Mouse (Mus musculus) megakaryocyte-erythroid progenitor cell, adult 5-6 weeks (primary cell): ENCODE results near the gene Nipa1. TPM values are rescaled to one million over a fixed set of nuclear protein-coding genes. Genes with fewer than 3 reads are reported as not detected.
"Not testable (repeated sequence)": the region's sequence is repeated elsewhere in the genome, so short reads cannot be mapped to it uniquely, and the experiment has no call there.

Source experiments
- ATAC-seq: replicated peaks from 2 replicates; pipeline ENCODE4 v1.8.0; 2016; ENCODE audit warnings: mild to moderate bottlenecking, inconsistent platforms; ENCODE audit not compliant: severe bottlenecking, poor library complexity, low FRiP score, low TSS enrichment
- total RNA-seq, 2 experiments: library from RNA; stranded (forward) in 1 of 2; stranded (reverse) in 1 of 2; fragments of 200-1000, 215-1000 nt in 1 of 2; fragments of >200 nt in 1 of 2; fragmentation: Nextera tagmentation in 1 of 2; gene quantifications; 2 replicates each; pipeline ENCODE4 v1.2.3; 2014 to 2017

The Nipa1 gene
- total RNA-seq (2014; fragmentation: Nextera tagmentation) (12.6 and 16.9 TPM in 2 replicates), total RNA-seq (2017) (25.5 and 31.7 TPM in 2 replicates)

DNA sequence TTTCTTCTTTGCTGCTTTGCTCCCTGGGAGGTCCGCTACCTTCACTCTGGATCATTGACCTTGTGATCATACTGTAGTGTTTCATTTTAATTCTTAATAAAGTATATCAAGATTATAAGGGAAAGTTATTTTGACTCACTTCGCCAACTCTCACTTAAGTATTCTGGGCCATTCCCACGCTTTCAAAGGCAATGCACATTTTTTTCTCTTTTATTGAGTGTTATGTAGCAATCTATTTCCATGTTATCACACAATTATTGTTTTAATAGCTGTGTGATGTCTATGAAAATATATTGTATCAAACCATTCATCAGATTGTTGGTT, at the start of gene Nipa1:
Nipa1 (minus strand) TSS at position 25 of the 324 bp plus-strand sequence.
- ATAC-seq = no peak

DNA sequence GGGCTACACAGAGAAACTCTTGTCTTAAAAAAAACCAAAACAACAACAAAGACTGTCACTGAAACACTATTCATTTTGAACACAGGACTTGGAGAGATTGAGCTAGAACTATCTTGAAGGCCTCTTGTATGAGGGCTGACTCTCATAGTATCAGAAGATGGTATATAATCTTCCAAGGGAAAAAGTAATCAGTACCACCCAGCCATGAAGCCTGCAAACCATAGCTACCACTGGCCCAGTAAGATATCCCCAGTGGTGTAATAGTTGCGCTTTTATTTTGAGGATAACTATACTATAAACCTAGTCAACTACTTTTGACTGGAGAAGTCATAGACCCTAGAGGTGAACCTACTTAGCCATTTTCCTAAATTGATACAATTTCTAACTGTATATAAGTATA, 46.9 kb upstream of the Nipa1 start:
- ATAC-seq = no peak

DNA sequence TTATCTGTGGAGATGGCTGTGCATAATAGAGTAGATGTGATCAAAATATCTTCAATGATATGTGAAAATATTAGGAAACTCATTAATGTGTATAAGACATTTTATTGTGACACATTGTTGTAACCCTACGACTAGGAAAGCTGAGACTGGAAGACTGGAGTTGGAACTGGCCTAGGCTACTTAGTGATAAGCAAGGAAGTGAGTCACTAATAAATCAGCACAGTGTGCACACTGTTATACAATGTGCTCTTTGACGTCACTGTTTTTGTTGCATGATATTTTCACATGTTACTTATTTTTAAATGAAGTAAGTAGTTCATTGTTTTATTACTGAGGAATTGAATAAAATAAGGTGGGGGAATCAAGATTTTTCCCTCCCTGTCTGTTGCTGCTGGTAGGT, 46.4 kb upstream of the Nipa1 start:
- ATAC-seq = no peak

DNA sequence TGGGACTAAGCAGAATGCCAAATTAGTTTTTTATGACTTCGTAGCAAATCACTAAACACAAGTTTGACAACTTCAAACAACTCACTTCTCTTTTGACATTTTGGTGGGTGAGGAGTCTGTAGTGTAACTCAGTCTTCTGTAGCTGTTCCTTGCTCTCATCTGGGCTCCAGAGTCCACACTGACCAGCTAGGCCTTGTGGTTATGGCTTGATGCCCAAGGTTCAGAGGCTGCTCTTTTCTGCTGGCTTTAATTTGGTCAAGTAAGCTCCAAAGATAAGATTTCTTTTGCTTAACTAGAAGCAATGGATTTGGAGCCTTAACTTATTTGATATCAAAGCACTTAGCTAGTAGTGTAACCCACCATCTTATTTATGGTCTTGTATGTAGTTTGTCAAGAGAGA, 45.1 kb upstream of the Nipa1 start:
- ATAC-seq = no peak

DNA sequence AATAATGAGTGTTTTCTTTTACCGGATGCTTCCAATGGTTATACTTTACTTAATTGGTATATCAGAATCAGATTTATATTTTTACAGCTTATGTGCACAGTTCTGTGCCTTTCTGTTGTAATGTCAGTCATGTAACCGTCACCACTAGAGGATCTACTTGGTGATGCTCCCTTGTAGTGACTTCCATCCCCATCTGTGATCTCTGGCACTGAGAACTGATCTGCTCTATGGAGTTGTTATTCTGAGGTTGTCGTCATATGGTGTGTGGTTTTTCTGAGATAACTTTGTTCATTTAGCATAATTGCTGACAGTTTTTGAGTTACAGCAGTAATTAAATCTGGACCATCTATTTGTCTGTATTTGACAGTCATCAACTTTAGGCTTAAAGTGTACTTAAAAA, 35.6 kb upstream of the Nipa1 start:
- ATAC-seq = no peak

DNA sequence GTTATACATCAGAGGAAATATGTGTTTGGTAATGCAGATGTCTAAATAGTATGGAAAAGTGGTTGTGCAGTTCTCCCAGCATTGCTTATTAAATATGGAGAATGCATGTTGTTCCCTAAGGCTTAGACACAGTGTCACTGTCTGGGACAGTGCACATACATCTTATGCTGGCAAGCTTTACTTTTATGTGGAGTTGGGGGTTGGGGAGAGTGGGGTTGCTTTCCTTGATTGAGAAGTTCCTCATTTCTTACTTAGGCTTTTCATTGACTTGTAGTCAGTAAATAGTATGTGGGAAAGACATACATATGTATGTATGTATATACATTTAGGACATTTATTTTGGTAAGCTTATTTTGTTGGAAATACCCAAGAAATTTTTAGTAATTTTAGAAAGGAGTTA, 33.2 kb upstream of the Nipa1 start:
- ATAC-seq = no peak

DNA sequence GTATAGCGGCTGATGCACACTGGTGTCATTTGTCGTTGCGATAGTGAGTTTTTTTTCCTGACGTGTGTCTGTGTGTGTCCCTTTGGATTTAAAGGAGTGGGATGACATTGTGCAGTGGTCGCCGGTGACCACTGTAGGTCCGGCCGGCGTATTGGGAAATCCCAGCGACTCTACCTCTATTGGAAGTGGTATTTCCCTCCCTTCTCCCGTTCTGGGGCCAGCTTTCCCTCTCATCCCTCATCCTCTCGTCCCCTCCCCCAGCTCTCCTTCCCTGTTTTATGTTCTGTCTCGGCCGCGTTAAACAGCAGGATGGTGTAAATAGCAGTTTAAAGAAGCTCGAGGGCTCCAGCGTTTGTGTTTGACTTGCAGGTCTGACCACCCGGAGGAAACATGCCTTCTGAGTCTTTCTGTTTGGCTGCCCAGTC, 30.7 kb upstream of the Nipa1 start:
- no peak for ATAC-seq

DNA sequence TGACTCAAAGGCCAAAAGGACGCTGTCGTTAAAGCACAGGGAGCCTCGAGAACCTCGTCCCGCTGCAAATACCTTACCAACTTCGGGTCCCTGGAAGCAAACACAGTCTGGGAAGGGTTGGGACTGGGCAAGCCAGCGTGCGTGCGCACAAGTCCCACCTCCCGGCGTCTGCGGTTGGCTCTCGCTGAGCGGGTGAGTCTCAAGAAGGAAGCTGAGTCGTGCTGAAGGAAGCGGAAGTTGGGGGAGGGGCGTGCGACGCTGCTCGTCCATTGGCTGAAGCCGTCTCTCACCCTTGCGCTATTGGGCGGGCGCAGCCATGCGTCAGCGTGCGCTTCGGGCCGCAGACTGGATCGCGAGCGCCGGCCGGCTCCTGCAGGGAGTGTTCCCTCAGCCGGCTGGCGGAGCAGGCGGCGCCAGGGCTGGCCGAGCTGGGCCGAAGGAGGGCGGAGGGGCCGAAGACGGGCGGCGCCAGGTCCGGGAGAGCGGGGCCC, 30.1 kb upstream of the Nipa1 start, which contains the start of gene Herc2:
Herc2 (plus strand) TSS at position 366 of the 491 bp plus-strand sequence.
- peak; percentile 97 for ATAC-seq

DNA sequence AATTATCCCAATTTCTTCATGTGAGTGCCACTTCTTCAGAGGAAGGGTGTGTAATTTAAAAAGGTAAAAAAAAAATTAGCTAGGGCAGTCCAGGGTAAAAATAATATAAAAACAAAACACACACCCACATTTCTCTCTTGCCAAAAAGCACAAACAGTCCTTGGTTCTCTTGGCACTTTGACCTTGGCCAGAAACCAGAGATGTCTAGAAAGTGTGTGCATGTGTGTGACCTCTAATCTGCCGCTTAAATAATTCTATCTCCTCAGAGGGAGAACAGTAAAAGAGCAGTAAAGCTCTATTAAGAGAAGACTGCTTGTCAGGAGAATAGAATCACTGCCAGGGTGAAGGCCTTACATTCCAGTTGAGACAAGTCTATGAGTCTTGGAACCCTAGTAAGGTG, 27.4 kb upstream of the Nipa1 start:
- no peak for ATAC-seq

DNA sequence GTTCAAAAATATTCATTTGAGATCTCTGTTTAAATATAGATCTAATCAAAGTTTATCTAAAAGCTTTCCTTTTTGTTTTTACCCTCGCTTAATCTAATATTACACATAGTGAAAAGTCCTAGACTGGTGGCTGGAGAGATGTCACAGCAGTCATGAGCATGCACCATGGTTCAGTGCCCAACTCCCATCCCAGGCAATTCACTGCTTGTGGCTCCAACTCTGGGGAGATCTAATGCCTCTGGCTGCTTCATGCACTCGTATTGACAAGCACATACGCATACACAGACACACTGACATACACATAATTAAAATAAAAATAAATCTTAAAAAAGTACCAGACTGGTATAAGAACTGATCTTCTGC, 24.5 kb upstream of the Nipa1 start:
- ATAC-seq = 0 out of 2 replicates have a peak, but pooled peaks have one; percentile 51

DNA sequence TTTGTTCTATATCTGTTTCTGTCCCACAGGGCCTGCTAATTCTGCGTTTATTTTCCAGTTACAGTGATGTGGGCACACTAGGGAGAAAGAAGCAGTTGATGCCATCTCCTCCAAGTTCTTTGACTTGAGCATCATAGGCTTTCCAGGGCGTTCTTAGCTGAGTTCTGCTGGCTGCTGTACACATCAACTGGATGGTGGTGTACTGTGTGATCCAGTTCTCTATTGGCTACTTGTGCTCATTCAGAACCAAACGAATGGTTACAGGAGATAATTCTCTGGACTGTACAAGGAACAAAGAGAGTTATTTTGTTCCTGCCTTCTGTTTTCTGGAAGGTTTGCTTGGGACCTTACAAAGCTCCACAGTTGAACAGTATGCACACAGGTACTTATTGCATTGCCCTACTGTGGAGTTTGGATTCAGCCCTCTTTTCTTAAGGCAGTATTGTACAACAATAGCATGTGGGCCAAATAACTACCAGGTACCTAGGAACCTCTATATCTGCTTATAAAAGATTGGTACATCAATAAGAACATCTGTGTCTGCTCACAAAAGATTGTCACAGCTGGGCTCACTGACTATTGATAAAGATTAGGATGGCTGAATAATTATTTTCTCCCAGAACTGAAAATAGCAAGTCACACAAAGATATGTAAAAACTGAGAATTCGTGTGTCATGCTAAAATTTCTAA, 24.0 kb upstream of the Nipa1 start:
- ATAC-seq = peak; percentile 60

DNA sequence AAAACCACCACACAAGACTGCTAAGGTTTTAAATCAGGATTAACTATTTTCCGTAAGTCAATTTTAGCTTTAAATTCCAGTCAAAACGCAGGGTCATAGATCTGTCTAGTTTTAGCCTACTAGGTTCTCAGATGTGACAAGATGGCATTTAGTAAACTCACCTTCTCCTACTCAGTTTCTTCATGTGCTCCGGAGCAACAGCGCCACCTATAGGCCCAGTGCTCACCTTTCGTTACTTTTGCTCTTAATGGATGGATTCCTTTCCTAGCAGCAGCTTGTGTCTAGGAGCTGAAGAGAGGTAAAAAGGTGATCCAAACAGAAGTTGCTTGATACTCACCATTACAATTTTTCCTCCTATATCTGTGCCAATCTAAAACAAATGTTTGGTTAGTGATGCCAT, 22.6 kb upstream of the Nipa1 start:
- ATAC-seq = peak; percentile 90

DNA sequence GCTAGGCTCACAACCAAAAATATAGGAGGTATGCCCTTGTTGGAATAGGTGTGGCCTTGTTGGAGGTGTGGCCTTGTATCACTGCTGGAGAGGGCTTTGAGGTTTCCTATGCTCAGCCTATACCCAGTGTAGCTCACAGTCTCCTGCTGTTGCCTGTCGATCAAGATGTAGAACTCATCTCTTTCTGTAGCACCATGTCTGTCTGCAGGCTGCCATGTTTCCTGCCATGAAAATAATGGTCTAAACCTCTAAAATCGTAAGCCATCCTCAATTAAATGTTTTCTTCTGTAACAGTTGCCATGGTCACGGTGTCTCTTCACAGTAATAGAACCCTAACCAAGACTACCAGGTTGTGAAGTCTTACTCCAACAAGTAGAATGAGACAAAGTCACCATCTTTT, 3.8 kb upstream of the Nipa1 start:
- no peak for ATAC-seq

DNA sequence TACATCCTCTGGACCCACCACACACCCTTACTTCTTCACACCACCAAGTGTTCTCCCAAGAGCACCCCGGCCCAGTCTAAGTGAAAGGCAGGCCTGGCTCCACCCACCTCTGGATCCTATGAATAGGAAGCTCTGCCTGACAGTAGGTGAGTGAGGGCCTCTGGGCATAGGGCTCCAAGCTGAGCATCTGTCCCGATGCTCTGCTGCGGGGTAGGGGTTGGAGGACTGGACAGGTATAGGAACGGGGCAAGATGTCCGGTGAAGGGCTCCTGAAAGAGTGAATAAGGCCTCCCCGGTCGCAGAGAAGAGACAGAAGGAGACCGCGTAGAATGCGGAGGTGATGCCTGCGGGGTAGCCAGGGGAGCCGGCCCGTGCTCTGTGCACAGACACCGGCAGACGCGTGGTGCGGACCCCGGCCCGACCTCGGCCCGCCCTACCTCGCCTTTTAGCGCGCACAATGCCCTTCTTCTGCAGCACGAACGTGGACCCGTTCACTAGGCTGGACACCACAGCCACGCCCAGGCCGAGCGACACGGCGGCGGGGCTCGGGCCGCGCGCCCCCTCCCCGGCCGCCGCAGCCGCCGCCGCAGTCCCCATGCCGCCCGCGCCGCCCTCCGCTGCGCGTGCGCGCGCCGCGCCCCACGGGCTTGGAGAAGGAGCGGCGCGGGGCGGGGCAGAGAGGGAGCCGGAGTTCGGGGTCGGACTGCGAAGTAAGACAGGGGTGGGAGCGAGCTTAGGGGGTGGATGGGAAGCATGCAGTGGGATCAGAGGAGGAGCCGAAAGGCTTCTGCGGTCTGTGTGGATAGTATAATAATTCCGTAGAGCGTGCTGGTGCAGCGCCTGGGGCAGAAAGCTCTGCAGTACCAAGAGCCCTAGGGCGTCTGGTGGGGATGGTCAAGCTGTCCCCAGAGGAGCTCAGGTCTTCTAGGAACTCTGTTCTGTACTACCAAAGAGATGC, 503 bp downstream of the Nipa1 start:
- peak; percentile 50 for ATAC-seq

DNA sequence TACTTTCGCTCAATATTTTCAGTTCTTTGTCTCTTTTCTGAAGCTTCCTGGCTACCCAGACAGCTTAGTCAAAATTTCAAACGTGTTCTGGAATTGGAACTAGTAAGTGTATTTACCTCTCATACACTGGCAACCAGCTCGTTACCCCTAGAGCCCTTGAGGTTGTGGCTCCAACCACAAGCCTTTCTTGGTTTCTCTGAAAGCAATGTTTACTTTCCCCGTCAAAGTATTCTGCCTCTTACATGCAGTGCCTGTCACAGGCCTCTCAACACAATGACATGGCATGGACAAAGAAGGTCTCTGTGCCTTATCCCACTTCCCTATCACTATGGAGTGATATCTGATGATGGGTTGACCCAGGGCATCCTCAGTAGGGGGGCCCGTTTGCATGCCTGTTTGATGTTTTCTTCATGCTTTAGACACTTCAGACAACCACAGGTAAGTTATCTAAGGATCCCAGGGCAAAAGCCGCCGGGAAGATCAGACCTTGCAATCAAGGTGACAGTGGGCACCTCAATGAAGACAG, 1.2 kb downstream of the Nipa1 start:
- ATAC-seq = 0 out of 2 replicates have a peak, but pooled peaks have one; percentile 10

DNA sequence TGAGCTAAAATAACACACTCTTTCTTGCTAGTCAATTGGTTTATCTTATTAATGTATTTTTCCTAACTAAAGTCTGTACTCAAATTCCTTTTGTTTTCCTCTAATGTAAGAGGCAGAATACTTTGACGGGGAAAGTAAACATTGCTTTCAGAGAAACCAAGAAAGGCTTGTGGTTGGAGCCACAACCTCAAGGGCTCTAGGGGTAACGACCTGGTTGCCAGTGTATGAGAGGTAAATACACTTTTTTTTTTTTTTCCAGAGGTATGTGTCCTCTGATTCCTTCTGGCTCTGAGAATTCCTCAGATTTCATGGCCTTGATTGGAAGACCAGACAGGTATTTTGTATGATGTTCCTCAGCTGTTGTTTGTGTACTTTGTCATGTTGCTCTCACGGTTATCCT, 2.0 kb downstream of the Nipa1 start:
- no peak for ATAC-seq

DNA sequence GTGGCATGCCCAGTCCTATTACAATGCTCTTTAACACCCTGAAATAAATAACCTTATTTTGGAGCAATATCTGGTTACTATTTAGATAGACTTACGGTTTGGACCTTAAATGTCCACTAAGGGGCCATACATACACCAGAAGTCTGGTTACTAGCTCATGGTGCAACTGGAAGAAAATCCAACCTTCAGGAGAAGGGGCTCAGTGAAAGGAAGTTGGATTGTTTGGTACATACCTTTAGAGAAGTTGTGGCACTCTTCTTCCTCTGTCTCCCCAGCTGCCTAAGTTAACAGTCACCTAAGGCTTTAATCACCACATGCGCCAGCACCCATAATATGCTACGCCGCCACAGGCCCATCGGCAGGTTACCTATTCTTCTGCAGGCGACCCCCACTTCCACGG, 3.9 kb downstream of the Nipa1 start:
- ATAC-seq = no peak

DNA sequence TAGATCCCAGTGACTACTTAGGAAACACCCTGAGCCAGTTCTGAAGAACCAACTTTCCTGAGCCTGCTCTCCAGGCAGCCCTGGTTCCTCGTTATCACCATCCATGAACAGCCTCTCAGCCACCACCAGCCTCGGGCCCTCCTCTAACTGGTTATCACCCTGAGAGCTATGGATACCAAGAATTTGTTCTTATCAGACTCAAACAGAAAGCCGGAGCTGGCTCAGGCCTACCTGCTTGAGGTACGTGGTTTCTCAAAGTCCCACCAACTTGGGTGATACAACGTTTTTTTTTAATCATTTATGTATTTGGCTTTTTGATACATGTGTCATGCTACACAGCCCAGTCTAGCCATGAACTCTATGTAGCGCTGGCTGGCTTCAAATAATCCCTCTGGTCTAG, 4.6 kb downstream of the Nipa1 start:
- peak; percentile 88 for ATAC-seq

DNA sequence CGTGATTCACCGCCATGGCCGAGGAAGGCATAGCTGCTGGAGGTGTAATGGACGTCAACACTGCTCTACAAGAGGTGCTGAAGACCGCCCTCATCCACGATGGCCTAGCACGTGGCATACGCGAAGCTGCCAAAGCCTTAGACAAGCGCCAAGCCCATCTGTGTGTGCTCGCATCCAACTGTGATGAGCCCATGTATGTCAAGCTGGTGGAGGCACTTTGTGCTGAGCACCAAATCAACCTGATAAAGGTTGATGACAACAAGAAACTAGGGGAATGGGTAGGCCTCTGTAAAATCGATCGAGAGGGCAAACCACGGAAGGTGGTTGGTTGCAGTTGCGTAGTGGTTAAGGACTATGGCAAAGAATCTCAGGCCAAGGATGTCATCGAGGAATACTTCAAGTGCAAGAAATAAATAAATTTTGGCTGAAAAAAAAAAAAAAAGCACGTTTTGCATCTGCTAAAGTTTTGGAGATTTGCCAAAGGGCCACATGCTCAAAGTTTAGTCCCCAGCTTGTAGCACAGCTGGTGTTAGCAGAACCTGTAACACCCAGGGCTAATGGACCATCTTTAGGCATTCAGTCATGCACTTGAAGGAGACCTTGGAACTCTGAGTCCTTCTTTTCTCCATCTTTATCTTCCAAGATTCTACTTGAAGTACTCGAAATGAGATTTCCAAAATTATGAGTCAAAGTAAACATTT, 5.6 kb downstream of the Nipa1 start:
- not testable (repeated sequence) for ATAC-seq
